Mouse (Mus musculus): ENCODE results near the gene Htra3. TPM values are rescaled to one million over a fixed set of nuclear protein-coding genes. Genes with fewer than 3 reads are reported as not detected.
A peak's percentile ranks its signal among the peaks of the same experiment; 100 is the strongest.

Gene Htra3
- polyA plus RNA-seq, 1 experiment from 2014 or later: 31.3 TPM

DNA sequence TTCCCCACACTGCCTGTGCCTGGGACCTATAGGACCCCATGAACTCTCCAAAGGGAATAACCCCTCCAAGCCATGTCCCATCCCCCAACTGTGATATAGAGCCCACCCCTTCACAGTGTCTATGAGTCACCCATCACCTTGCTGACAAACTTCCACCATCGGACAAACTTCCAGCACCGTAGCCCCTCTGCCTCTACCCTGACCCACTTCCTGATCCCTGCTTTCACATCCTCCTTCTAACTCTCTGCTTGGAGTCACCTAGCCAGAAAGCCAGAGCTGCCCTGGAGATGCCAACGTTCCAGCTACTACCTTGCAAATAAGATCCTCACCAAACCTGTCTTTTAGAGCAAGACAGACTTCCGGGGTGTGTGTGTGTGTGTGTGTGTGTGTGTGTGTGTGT is 14.1 kb upstream of the Htra3 start:
- Histone ChIP-seq H3K27me3 (no peaks in the 10 kb centered on the region), H3K4me2 (replicated peaks) (no peak overlapping the region), H3K4me3 (replicated peaks) (no peak overlapping the region), H3K4me1 (0 out of 2 replicates have a peak, but pooled peaks cover 24% of the 10 kb centered on the region), H3K36me3 (no peaks in the 10 kb centered on the region), H3K9ac (no peak overlapping the region), H3K9me3 (replicated peaks) (no peaks in the 10 kb centered on the region), H3K27ac (replicated peaks) (no peak overlapping the region)
- 64% methylated on average over 4 of the region's 4 CpGs for WGBS
- ATAC-seq (ENCODE audit: insufficient number of reproducible peaks, low FRiP score, low TSS enrichment, low read depth): no peak

GRCm38 (mm10) chr5:35691246-35691645 is 11.7 kb upstream of the Htra3 start:
- Histone ChIP-seq H3K4me3 (replicated peaks) (no peak overlapping the region), H3K9me3 (replicated peaks) (no peaks in the 10 kb centered on the region), H3K27me3 (no peaks in the 10 kb centered on the region), H3K4me2 (replicated peaks) (no peak overlapping the region), H3K4me1 (peaks cover 34% of the 10 kb centered on the region), H3K27ac (replicated peaks) (no peak overlapping the region), H3K36me3 (no peaks in the 10 kb centered on the region), H3K9ac (no peak overlapping the region)
- ATAC-seq (ENCODE audit: insufficient number of reproducible peaks, low FRiP score, low TSS enrichment, low read depth): no peak
- WGBS: 48% methylated on average over 11 of the region's 11 CpGs

DNA sequence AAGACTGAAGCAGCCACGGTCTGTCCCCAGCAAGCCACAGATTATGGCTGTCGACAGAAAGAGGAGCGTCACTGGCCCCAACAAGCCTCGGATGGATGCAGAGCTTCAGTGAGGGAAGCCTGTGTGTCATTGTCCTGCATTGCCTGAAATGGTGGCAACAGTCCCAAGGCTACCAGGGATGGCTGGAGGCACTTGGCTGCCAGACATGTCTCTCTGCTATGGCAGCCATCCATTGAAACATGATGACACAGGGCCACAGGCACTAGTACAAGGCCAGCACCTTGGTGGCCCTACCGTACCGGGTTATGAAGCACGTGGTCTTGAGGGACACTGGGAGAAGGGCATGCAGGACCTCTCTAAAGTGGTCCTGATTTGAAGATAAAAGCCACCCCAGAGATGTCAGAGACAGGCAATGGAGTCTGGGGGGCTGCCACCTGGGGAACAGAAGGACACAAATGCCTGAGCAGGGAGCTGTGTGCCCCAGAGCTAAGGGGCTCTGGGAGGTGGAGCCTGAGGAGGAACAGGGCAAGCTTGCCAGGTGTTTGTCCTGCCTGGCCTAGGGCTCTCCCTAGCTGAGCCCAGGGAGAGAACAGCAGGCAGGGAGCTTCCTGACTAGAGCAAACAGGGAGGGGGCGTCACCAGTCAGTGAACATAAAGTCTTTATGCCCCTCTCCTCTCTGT is 11.0 kb upstream of the Htra3 start:
- H3K4me3 ChIP-seq (replicated peaks): no peak overlapping the region
- no peaks in the 10 kb centered on the region for H3K27me3 ChIP-seq
- no peak overlapping the region for H3K27ac ChIP-seq (replicated peaks)
- H3K4me1 ChIP-seq: peaks cover 34% of the 10 kb centered on the region
- no peaks in the 10 kb centered on the region for H3K36me3 ChIP-seq
- WGBS: 69% methylated on average over 8 of the region's 8 CpGs
- ATAC-seq (ENCODE audit: insufficient number of reproducible peaks, low FRiP score, low TSS enrichment, low read depth): no peak
- no peaks in the 10 kb centered on the region for H3K9me3 ChIP-seq (replicated peaks)
- no peak overlapping the region for H3K4me2 ChIP-seq (replicated peaks)
- H3K9ac ChIP-seq: no peak overlapping the region

- Histone ChIP-seq H3K36me3 (no peaks in the 10 kb centered on the region), H3K4me2 (replicated peaks) (no peak overlapping the region), H3K9ac (no peak overlapping the region), H3K27ac (replicated peaks) (no peak overlapping the region), H3K4me1 (peaks cover 34% of the 10 kb centered on the region), H3K9me3 (replicated peaks) (no peaks in the 10 kb centered on the region), H3K4me3 (replicated peaks) (no peak overlapping the region), H3K27me3 (no peaks in the 10 kb centered on the region)
- no peak for ATAC-seq (ENCODE audit: insufficient number of reproducible peaks, low FRiP score, low TSS enrichment, low read depth)
These were observed 9.8 kb upstream of the Htra3 start for GRCm38 (mm10) chr5:35689374-35689773.

GRCm38 (mm10) chr5:35688851-35689250 is 9.3 kb upstream of the Htra3 start:
- no peak overlapping the region for H3K4me3 ChIP-seq (replicated peaks)
- ATAC-seq (ENCODE audit: insufficient number of reproducible peaks, low FRiP score, low TSS enrichment, low read depth): no peak
- WGBS: 71% methylated on average over 2 of the region's 2 CpGs

DNA sequence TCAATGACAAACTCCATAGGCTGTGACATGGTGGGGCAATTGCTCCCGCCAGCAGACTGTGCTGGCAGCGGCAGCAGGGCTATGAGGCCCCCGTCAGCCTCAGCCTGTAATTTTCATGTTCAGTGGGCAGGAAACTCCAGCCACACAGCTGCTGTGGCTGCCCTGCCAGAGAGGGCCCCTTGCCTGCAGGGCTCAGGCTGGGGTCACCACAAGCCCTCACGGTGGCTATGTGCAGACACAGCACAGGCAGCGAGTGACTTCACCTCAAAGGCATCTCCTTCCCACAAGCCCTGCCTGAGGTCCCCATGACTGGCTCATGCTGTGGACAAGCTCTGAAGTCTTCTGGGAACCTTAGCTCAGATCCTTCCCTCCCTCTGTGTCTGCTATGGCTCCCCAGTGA is 7.5 kb upstream of the Htra3 start:
- Histone ChIP-seq H3K36me3 (no peaks in the 10 kb centered on the region), H3K9me3 (replicated peaks) (no peaks in the 10 kb centered on the region), H3K4me2 (replicated peaks) (no peak overlapping the region), H3K9ac (no peak overlapping the region), H3K4me3 (replicated peaks) (no peak overlapping the region), H3K27me3 (no peaks in the 10 kb centered on the region), H3K27ac (replicated peaks) (no peak overlapping the region), H3K4me1 (peaks cover 34% of the 10 kb centered on the region)
- peak; percentile 79; the same call in 1 of the 2 replicates for ATAC-seq (ENCODE audit: insufficient number of reproducible peaks, low FRiP score, low TSS enrichment, low read depth)
- WGBS: 48% methylated on average over 5 of the region's 5 CpGs

More at GRCm38 (mm10) chr5:35688851-35689250, 9.3 kb upstream of the Htra3 start:
- Histone ChIP-seq H3K27ac (replicated peaks) (no peak overlapping the region), H3K9ac (no peak overlapping the region), H3K27me3 (no peaks in the 10 kb centered on the region), H3K9me3 (replicated peaks) (no peaks in the 10 kb centered on the region), H3K4me1 (peaks cover 34% of the 10 kb centered on the region), H3K4me2 (replicated peaks) (no peak overlapping the region), H3K36me3 (no peaks in the 10 kb centered on the region)

DNA sequence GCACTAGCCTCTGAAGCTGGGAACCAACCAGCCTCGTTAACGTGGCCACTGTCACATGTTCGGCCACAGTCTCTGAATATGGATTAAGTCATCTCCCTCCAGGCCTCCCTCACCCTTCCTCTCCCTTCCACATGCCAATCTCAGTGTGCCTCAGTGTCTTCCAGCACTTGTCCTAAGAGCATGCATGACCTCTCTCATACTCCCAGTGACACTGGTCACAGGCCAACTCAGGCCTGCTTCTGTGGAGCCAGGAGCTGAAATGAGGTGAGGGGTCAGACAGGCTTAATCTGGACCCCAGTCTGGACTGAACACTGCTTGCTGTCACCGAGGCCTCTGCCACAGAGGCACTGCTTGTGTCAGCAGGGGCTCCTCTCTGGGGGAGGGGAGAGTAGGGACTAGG is 6.8 kb upstream of the Htra3 start:
- Histone ChIP-seq H3K4me1 (peaks cover 32% of the 10 kb centered on the region), H3K27me3 (no peaks in the 10 kb centered on the region), H3K36me3 (no peaks in the 10 kb centered on the region), H3K4me2 (replicated peaks) (no peak overlapping the region), H3K4me3 (replicated peaks) (no peak overlapping the region), H3K9me3 (replicated peaks) (no peaks in the 10 kb centered on the region), H3K9ac (no peak overlapping the region), H3K27ac (replicated peaks) (no peak overlapping the region)
- ATAC-seq (ENCODE audit: insufficient number of reproducible peaks, low FRiP score, low TSS enrichment, low read depth): no peak
- 62% methylated on average over 4 of the region's 4 CpGs for WGBS

DNA sequence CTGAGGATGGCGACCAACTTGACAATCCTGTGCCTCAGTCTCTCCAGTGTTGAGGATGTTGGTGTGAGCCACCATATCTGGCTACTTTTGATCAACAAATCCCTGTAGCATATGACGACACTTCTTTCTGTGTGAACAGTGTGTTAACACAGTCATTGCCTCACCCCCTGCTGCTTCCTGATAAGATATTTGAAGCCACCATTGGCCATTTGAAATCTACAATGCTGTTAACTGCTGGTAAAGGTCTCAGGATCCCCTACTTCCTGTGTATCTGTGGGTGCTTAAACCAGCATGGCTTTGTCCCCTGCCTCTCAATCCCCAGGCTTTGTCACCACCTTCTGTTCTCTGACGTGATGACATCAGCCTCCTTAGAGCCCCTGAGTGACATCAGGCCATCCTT is 5.5 kb upstream of the Htra3 start:
- H3K27ac ChIP-seq (replicated peaks): no peak overlapping the region
- peaks cover 19% of the 10 kb centered on the region for H3K4me1 ChIP-seq
- no peaks in the 10 kb centered on the region for H3K36me3 ChIP-seq
- WGBS: 63% methylated on average over 3 of the region's 3 CpGs
- no peaks in the 10 kb centered on the region for H3K9me3 ChIP-seq (replicated peaks)
- no peak overlapping the region for H3K4me2 ChIP-seq (replicated peaks)
- H3K4me3 ChIP-seq (replicated peaks): no peak overlapping the region
- ATAC-seq (ENCODE audit: insufficient number of reproducible peaks, low FRiP score, low TSS enrichment, low read depth): no peak
- H3K27me3 ChIP-seq: peaks cover 12% of the 10 kb centered on the region
- H3K9ac ChIP-seq: no peak overlapping the region

GRCm38 (mm10) chr5:35680958-35681357 is 1.4 kb upstream of the Htra3 start:
- Histone ChIP-seq H3K4me3 (replicated peaks) (no peak overlapping the region), H3K9ac (no peak overlapping the region), H3K27ac (replicated peaks) (no peak overlapping the region), H3K4me2 (replicated peaks) (no peak overlapping the region), H3K4me1 (peaks cover 11% of the 10 kb centered on the region), H3K9me3 (replicated peaks) (no peaks in the 10 kb centered on the region), H3K27me3 (peaks cover 47% of the 10 kb centered on the region), H3K36me3 (no peaks in the 10 kb centered on the region)
- no peak for ATAC-seq (ENCODE audit: insufficient number of reproducible peaks, low FRiP score, low TSS enrichment, low read depth)
- 48% methylated on average over 2 of the region's 2 CpGs for WGBS

DNA sequence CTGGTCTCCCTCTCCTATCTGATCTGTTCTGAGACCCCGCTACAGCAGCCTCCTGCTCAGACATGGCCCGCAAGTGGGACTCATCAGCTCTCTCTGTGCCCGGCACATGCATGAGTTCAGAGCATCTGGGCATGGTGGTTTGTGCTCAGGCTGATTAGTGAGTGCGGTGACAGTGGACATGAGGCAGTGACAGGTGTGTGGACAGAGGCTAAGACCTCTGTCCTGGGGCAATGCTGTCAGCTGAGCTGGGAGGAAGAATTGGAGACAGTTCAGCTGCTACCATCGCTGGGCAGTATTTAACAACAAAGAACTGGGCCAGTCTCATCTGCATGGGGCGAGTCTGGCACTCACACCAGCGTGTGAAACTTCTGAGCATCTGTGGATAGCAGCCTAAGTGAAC is 2.6 kb downstream of the Htra3 start:
- Histone ChIP-seq H3K9ac (no peak overlapping the region), H3K36me3 (no peaks in the 10 kb centered on the region), H3K27me3 (peaks cover 47% of the 10 kb centered on the region), H3K4me2 (replicated peaks) (no peak overlapping the region), H3K27ac (replicated peaks) (no peak overlapping the region), H3K9me3 (replicated peaks) (no peaks in the 10 kb centered on the region), H3K4me1 (peaks cover 37% of the 10 kb centered on the region), H3K4me3 (replicated peaks) (no peak overlapping the region)
- WGBS: 83% methylated on average over 7 of the region's 7 CpGs
- no peak for ATAC-seq (ENCODE audit: insufficient number of reproducible peaks, low FRiP score, low TSS enrichment, low read depth)

DNA sequence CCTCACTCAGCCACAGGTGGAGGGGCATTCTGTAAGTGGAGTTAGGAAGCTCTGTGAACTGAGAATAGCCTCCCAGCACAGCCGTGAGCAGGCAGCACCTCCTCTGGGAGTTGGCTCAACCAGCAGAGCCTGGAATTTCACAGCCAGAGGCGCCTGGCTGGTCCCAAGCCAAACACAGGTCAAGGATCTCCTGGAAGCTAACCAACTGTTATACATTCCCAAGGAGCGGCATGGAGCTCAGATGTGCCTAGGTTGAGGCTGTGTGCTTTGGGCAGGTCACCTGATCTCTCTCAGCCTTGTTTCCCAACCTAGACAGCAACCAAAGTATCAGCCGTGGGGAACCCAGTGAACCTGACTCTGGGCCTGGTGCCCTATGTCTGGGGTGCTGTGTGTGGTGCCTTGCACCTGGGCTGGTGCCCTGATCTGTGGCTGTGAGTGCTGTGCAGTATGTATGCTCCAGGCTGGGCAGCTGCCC is 5.5 kb downstream of the Htra3 start:
- 35% methylated on average over 4 of the region's 4 CpGs for WGBS
- Histone ChIP-seq H3K4me1 (peaks cover 61% of the 10 kb centered on the region), H3K27me3 (peaks cover 24% of the 10 kb centered on the region), H3K36me3 (no peaks in the 10 kb centered on the region), H3K9ac (no peak overlapping the region), H3K27ac (replicated peaks) (peak overlapping the region; percentile 78), H3K4me2 (replicated peaks) (no peak overlapping the region), H3K4me3 (replicated peaks) (no peak overlapping the region), H3K9me3 (replicated peaks) (no peaks in the 10 kb centered on the region)
- ATAC-seq (ENCODE audit: insufficient number of reproducible peaks, low FRiP score, low TSS enrichment, low read depth): peak; percentile 27; the same call in 1 of the 2 replicates

- H3K27ac ChIP-seq (replicated peaks): peak overlapping the region; percentile 78
- 0 out of 2 replicates have a peak overlapping the region, but pooled peaks have one; percentile 1 for H3K4me2 ChIP-seq (replicated peaks)
- no peak overlapping the region for H3K4me3 ChIP-seq (replicated peaks)
- ATAC-seq (ENCODE audit: insufficient number of reproducible peaks, low FRiP score, low TSS enrichment, low read depth): peak; percentile 48
- 33% methylated on average over 7 of the region's 7 CpGs for WGBS
- H3K36me3 ChIP-seq: no peaks in the 10 kb centered on the region
- H3K27me3 ChIP-seq: peaks cover 14% of the 10 kb centered on the region
- H3K9me3 ChIP-seq (replicated peaks): no peaks in the 10 kb centered on the region
- H3K4me1 ChIP-seq: peaks cover 58% of the 10 kb centered on the region
- no peak overlapping the region for H3K9ac ChIP-seq
These were observed 6.5 kb downstream of the Htra3 start for GRCm38 (mm10) chr5:35673086-35673485.

Data from embryonic facial prominence, embryonic 15.5 days (tissue).